Mouse (Mus musculus) cerebellum, adult (tissue): Measurements from ENCODE around the gene Armc9.

ENCODE experiments used
- ATAC-seq: cut with Nextera tagmentation; 2 replicates; pipeline ENCODE4 v1.9.2; 2017; ENCODE audit warnings: mild to moderate bottlenecking, moderate library complexity, mixed read lengths; ENCODE audit not compliant: insufficient number of reproducible peaks, low FRiP score, low TSS enrichment

The Armc9 gene

DNA sequence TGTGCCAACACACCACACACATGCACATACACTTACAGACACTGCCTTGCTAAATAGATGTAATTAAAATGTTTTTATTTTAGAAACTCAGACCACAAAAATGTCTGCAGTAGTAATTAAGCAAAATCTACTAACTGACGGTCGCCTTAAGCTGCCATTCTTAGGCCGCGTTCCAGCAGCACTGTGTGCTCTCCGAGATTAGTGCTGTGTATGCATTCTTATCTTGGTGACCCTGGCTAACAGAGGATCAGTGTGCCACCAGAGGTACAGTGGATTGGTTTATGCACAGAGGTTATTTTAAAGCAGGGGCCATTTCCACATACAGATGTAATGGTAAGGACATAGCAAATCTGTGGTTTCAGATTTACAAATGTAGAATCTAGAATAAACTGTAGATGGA lies 6.5 kb downstream of the Armc9 start:
- ATAC-seq: no peak

DNA sequence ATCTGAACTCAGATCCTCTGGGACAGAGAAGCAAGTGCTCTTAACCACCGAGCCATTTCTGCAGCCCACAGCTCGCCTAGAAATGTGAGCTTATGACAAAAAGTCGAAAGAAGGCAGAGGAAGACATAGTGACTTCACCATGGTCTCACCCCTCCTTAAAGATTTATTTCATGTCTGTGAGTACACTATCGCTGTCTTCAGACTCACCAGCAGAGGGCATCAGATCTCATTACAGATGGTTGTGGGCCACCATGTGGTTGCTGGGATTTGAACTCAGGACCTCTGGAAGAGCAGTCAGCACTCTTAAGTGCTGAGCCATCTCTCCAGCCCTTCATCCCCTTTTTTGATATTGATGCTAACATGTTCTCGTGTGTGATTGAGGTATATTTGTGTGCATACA lies 20.0 kb downstream of the Armc9 start:
- ATAC-seq: no peak

DNA sequence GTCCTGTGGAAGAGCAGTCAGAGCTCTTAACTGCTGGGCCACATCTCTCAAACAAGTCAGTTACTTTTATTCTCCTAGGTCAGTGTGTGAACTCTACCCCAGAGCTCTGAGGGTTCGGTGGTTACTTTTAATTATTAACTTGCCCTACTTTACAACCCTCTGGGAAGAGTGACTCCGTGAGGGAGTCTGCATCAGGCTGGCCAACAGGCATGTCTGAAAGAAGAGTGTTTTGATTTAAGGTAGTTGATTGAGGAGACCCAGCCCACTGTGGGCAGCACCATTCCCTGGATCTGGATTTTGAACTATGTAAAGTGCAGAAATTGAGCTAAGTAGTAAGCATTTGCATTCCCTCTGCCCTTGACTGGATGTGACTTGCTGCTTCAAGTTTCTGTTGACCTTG lies 21.5 kb downstream of the Armc9 start:
- no peak for ATAC-seq

DNA sequence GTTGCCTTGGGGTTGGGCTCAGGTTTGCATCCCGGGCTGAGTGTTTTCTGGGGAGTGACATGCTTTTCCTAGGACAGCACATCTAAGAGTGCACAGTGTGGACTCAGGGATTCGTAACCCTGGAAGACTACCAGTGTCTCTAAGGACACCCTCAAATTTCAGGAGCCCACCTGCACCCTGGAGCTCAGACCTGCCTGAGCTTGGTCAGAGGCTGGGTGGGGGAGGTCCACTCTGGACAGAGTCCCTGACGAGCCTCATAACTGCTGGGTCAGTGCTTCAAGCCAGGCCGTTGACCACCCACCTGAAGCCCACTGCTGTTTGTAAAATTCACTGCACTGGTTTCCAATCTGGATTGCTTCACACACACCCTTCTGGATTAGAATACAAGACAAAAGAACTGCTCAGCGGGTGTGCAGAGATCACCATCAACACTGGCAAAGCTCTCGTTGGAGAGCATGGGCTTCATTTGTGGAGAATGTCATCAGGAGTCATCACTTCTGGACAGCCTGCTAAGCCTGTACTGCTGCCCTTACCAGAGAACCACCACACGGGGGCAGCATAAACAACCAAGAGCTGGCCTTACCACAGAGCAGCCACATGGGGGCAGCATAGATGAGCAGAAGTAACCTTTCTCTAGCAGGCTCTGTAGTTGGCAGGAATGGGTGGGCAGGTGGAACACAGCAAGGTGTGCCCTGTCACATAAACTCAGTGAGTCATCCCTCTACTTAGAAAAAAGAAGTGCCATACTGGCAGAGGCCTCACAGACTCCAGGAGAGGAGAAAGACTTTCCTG lies 24.1 kb downstream of the Armc9 start:
- peak; percentile 94 for ATAC-seq

DNA sequence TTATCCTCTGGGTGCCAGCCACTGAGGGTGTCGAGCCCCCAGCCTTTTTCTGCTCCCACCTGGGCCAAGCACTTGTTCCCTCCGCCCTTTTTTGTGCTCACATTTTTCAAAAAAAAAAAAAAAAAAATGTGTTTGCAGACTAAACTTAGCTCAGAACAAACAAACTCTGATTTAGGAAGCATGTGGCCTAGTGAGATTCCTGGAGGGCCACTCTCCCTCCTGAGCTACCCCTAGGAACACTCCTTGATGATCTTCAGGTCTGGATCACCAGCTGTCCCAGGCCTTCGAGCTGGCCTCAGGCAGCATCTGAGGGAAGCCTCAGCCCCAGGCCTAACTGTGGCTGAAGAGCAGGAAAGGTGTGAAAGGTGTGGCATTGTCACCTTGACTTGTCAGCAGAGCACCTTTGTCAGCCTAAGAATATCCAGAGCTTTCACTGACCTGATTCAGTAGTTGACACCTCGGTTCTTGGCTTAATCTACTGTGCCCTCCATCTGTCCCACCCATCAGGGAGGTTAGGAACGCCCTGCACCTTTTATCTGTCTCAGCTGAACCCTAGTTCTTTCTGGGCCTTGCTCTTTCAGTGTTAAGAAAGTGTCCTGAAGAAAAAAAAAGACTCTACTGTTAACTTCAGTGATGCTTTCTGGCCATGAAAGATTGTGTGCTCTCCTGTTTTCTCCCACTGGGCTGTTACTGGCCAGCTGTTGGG lies 27.6 kb downstream of the Armc9 start:
- ATAC-seq: no peak

DNA sequence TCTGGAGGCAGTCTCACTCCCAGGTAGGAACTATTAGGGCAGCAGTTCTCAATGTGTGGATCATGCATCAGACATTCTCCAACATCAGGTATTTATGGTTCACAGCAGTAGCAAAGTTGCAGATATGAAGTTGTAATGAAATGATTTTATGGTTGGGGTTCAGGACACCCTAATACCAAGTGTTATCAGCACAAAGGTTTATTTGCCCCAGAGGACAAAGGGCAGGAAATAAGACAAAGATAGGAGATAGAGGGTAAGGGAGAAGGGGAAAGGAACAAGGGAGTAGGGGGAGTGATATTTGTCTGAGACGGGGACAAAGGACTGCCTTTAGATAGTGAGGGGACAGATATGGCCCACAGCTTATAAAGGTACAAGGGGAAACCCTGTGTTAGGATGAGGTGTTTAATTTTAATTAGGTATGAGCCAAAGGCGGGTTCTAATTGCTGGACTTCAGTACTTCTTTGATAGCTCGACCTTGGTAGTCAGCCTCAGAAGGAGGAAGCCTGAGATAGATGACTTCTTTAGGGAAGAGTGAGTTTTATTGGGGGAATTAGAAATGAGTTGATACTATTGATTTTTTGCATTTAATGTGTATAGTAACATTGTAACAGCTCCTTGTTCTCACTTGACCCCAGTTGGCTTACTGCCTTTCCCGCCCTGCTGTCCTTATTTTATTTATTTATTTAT lies 29.1 kb downstream of the Armc9 start:
- no peak for ATAC-seq

DNA sequence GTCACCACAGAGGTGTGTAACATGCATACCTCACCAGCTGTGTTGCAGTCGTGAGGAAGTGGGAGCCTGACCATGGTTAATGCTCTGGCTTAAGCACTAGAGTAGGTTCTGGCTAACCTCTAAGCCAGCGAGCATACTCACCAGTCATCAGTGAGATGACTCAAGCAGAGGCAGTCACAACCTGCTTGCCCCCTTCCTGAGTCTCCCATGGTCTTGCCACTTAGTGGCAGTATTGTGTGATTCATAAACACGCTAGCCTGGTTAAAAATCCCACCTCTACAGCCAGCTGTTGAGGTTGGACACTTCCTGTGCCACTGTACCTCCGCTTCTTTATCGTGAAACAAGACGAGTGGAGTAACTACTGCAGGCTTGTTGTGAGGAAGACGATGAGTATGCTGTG lies 32.2 kb downstream of the Armc9 start:
- ATAC-seq: no peak

DNA sequence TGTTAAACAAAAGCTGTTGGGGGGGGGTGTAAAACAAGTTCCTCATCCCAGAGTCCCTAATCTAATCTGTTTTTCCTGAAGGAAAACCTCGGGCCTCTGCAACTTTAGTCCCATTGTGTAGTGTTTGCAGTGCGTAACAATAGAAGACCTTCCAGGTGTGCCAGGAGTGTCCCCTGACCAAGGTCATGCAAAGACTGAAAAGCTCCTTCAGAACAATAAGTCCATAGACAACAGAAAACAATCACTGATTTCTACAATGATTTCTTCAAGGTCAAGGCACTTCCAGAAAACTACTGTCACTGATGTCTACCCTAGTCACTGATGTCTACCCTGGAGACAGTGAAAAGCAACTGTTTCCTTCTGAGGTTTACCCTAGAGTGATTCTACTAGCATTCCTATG lies 33.3 kb downstream of the Armc9 start:
- no peak for ATAC-seq

DNA sequence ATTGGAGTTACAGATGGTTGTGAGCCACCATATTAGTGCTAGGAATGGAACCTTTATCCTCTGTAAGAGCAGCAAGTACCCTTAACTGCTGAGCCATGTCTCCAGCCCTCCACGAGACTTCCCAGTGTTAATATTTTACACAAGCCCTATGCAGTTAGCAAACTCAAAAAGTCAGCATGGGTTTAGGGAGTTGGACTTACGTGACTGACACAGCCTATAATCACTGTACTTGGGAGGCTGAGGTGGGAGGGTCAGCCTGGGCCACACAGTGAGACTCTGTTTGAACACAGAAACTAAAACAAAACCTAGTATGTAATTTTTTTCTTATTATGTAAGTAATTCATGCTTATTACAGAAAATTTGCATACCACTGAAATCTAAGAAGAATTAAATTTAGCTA lies 33.7 kb downstream of the Armc9 start:
- ATAC-seq: no peak

DNA sequence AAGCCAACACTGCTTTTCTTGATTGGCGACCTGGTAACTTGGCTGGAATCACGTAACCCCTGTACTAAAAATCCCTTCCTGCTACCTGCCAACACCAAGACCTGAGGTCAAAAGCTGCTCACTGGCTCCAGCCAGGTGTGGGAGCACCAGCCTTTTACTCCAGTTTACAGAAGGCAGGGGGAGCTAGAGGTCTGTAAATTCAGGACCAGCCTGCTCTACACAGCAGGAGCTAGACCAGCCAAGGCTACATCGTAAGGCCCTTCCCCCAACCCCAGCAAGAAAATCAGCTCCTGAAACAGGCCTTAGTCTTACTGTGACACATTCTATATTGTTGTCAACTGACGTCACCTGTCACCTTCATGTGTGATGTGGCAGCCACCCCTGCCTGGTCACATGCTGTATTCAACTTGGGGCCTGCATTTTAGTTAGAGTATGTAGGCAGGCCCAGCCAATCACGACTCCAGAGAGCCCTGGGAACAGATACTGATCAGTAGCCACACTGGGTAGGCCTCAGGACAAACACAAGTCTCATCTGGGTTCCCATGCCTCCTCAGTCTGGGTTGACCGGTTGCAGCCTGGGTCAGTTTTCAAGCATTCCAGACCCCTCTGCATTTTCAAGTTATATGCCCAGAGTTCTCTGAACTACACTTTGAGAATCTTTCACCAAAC lies 34.6 kb downstream of the Armc9 start:
- no peak for ATAC-seq

DNA sequence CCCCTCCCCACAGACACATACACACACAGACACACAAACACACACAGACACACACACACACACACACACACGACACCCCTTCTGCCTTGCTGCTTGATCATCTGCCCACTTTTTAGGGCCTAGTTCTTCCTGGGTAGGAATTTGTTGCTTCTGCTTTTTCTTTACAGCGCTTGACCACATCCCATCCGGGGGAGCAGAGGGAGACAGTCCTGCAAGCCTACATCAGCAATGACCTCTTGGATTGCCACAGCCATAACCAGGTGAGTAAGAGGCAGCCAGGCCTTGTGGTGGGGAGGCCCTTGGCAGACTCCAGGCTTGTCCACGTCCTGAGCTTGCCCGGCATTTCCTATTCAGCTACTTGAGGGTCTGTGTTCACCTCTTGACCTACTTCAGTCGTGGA lies 36.3 kb downstream of the Armc9 start:
- ATAC-seq: no peak

DNA sequence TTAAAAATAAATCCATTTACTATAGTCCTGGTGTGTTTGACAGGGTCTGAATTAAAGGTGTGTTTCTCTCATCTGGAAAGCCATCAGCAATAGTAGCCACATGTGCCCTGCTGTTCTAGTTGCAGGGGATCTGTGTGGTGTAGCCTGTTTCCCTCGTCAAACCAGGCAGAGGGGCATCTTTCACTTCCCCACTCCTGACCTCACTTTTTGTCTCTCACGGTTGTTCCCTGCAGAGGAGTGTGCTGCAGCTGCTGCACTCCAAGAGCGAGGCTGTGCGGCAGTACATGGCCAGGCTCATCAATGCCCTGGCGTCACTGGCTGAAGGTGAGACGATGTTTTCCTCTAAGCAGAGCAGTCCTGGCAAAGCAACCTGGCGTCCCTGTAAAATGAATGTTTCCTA lies 39.5 kb downstream of the Armc9 start:
- no peak for ATAC-seq

DNA sequence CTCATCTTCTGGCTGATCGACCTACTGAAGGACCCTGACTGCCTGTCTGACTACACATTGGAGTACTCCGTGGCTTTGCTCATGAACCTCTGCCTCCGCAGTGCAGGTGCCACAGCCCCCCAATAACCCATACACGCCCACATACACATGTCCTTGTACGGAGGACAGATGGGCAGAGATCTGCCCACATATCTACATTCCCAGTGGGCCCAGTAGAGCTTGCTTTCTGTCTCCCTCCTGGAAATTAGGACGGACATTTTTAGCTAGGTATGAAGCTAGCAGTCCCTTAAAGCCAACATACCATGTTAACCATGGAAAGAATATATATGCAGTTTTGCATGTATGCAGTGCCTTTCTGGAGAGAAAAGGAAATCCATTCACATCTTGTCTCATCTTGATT lies 43.7 kb downstream of the Armc9 start:
- no peak for ATAC-seq

DNA sequence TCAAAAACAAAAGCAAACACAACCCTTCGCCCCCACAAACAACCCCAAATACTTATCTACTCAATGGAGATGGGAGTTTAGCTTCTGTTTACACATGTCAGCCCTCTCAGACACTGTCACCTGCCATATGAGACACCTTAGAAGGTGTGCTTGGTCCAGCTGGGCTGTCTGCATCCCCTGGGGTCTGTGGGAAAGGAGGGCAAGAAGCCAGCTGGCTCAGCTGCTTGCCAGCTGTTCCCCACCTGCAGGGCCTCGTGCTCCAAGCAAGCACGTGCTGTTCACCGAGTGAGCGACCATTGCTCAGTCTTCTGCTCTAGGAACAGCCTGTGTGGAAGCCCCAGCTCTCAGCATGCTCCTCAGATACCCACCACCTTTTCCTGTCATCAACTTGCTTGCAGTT lies 44.4 kb downstream of the Armc9 start:
- ATAC-seq: no peak

DNA sequence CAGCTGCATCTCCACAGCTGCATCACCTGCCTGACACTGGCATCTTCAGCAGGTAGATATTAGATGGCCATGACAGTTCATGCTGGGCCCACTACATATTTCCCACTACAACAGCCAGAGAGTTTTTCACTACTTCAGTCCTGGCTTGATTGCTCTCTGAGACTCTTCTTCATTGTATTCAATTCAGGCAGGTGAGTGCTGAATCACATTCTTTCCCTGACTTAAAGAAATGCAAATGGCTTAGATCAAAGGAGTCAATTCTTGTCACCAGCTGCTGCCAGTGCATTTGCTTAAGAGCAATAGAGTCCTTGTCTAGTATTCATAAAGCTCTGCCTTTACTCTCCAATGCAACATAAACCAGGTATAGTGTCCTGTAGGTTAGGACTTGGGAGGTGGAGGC lies 46.7 kb downstream of the Armc9 start:
- ATAC-seq: no peak

DNA sequence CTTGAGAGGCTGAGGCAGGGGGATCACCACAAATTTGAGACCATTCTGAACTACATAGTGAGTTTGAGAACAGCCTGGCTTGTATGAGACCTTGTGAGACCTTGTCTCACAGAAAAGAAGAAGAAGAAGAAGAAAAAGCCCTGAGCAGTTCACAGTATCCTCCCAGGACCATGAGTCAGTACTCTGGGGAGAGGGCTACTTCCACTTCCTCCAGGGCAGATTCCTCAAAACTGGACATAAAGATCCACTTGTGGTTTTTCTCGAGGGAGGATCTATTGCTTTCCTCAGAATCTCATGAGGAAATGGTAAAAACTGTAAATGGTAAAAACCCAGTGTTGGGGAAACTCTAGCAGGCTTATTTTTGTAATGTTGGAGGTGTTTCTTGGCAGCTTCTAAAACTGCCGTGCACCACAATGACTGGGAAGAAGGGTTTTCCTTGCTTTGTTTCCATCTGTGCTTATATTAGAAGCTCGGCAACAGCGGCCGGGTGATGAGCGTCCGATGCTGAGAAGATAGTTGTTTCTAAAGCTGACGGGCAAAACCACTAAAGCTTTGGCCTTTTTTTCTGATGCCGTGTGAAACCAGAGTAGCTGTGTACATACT lies 48.1 kb downstream of the Armc9 start:
- ATAC-seq: no peak

DNA sequence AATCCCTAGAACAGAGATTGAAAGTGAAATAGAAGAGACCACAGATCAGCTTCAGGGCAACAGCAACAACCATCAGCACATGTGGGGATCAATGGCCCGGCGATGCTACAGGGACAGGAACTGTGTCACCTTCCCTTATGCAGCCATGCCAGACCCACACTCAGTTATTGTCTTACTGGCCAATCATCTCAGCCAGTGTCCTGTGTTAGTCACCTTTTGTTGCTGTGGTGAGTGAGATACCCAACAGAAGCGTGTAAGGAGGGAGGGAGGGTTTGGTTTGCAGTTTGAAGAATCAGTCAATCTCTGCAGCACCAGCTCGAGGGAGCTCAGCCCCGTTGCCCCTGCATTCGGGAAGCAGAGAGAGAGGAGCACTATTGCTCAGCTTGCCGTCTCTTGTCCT lies 56.1 kb downstream of the Armc9 start:
- no peak for ATAC-seq

DNA sequence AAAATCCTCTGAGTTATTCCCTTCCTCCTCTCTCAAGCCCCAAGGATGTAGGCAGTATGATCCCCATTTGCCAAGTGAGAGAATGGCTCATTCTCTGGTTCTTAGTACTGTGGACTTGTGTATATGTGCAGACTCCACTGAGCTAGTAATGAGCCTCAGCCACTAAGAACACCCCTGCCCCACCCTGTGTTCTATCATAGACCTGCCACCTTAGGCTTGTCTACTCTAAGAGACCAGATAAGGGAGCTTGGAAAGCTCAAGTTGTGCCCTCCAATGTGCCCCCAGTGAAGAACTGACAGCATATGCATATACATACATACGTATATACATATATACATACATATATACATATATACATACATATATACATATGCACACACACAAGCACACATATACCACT lies 56.9 kb downstream of the Armc9 start:
- no peak for ATAC-seq

DNA sequence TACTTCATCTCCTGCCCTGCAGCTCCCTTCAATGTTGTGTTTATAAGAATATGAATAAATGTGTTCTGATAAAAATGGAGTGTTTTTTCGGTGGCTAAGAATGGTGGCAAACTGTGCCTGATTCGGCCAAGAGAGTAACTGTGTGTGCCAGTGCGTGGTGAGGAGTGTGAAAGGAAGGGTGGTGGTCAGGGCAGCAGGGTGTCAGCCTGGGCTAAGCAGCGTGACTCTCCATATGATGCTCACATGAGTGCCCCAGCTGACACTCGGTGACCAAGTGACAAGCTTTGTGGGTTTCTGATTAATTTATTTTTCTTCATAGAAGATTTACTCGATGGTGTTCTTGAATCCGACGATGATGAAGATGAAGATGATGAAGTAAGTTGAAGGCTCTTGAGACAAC lies 58.2 kb downstream of the Armc9 start:
- no peak for ATAC-seq

DNA sequence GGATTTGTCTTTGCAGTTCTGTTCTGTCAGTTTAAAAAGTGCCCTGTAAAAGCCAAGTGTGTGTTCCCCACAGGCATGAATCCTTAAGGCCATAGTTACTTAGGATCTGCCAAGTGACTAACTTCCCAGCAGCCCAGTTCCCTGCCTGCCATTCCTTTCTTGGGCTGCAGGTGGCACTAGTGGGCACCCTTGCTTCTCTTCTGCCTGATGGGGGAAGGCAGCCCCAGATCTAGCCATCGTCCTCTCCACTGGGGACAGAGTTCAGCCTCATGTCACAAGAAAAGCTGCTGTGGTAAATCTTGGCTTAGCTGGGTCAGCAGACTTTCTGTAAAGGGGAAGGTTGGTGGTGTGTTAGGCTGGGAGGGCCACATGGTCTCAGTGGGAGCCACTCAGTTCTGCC lies 59.6 kb downstream of the Armc9 start:
- ATAC-seq: peak; percentile 61

DNA sequence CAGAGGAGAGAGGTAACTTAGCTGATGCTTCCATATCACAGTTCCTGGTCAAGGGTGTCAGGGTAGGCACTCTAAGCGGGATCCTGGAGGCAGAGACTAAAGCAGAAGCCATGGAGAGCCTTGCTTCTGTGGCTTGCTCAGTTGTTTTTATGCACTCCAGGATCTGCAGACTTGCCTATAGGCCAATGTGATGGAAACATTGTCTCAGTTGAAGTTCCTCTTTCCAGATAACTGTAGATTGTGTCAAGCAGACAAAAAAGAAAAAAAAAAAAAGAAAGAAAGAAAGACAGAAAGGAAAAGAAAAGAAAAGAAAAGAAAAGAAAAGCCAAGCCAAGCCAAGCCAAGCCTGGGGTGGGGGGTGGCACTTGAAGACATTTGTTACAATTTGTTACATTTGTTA lies 60.7 kb downstream of the Armc9 start:
- ATAC-seq: no peak
